Mouse (Mus musculus): ENCODE results near the gene Patj. TPM values are rescaled to one million over a fixed set of nuclear protein-coding genes. Genes with fewer than 3 reads are reported as not detected.

Gene Patj
- total RNA-seq (2014; rRNA removed) (15.3 and 24.6 TPM in 2 replicates), polyA plus RNA-seq (2015; fragmentation: Nextera tagmentation; extraction: Ambion mirVana) (10.3 and 11.6 TPM in 2 replicates)

GRCm38 (mm10) chr4:98395690-98396437, at the start of gene Patj:
Gene Patj (plus strand): TSS chr4:98395785.
- H3K27me3 ChIP-seq (ENCODE audit: insufficient read depth, low read length), result no peaks in the 10 kb centered on the region
- H3K9ac ChIP-seq (replicated peaks; ENCODE audit: low read length), result peak within 1 kb of the TSS; percentile 99
- TF ChIP-seq CTCF (IDR thresholded peaks at IDR 0.05; ENCODE audit: low read depth), result no peak
- peak within 1 kb of the TSS; percentile 92 for H3K4me2 ChIP-seq (ENCODE audit: low read depth, low read length)
- ATAC-seq (peak; percentile 93), DNase-seq (ENCODE audit: low spot score) (peak; percentile 79)
- H3K9me3 ChIP-seq (ENCODE audit: low read length), result no peaks in the 10 kb centered on the region
- peak within 1 kb of the TSS; percentile 84 for H3K27ac ChIP-seq
- H3K36me3 ChIP-seq (ENCODE audit: insufficient read depth, low read length), result no peaks in the 10 kb centered on the region
- WGBS, result 2% methylated on average over 71 of the region's 73 CpGs
- H3K4me1 ChIP-seq (ENCODE audit: insufficient read depth, low read length), result no peaks in the 10 kb centered on the region
- peak within 1 kb of the TSS; percentile 85 for H3K4me3 ChIP-seq (ENCODE audit: low read length)

GRCm38 (mm10) chr4:98348580-98348979, 47.0 kb upstream of the Patj start:
- TF ChIP-seq CTCF (IDR thresholded peaks at IDR 0.05; ENCODE audit: low read depth), result no peak
- no peaks in the 10 kb centered on the region for H3K9me3 ChIP-seq (ENCODE audit: low read length)
- H3K4me3 ChIP-seq (ENCODE audit: low read length), result no peak overlapping the region
- no peaks in the 10 kb centered on the region for H3K36me3 ChIP-seq (ENCODE audit: insufficient read depth, low read length)
- H3K27ac ChIP-seq, result no peak overlapping the region
- no peaks in the 10 kb centered on the region for H3K27me3 ChIP-seq (ENCODE audit: insufficient read depth, low read length)
- no peak overlapping the region for H3K9ac ChIP-seq (replicated peaks; ENCODE audit: low read length)
- H3K4me2 ChIP-seq (ENCODE audit: low read depth, low read length), result no peak overlapping the region
- 85% methylated on average over 5 of the region's 5 CpGs for WGBS
- H3K4me1 ChIP-seq (ENCODE audit: insufficient read depth, low read length), result no peaks in the 10 kb centered on the region
- no peak for DNase-seq (ENCODE audit: low spot score)
- ATAC-seq, result no peak

GRCm38 (mm10) chr4:98358034-98358809, 37.4 kb upstream of the Patj start:
- Histone ChIP-seq H3K27ac (no peak overlapping the region), H3K4me2 (ENCODE audit: low read depth, low read length) (no peak overlapping the region), H3K27me3 (ENCODE audit: insufficient read depth, low read length) (no peaks in the 10 kb centered on the region), H3K4me3 (ENCODE audit: low read length) (no peak overlapping the region), H3K36me3 (ENCODE audit: insufficient read depth, low read length) (peaks cover 12% of the 10 kb centered on the region), H3K4me1 (ENCODE audit: insufficient read depth, low read length) (no peaks in the 10 kb centered on the region), H3K9me3 (ENCODE audit: low read length) (no peaks in the 10 kb centered on the region), H3K9ac (replicated peaks; ENCODE audit: low read length) (no peak overlapping the region)
- no peak for TF ChIP-seq CTCF (IDR thresholded peaks at IDR 0.05; ENCODE audit: low read depth)
- 97% methylated on average over 9 of the region's 9 CpGs for WGBS
- DNase-seq (ENCODE audit: low spot score) (no peak), ATAC-seq (no peak)

GRCm38 (mm10) chr4:98375401-98375800, 20.2 kb upstream of the Patj start:
- Histone ChIP-seq H3K4me1 (ENCODE audit: insufficient read depth, low read length) (no peaks in the 10 kb centered on the region), H3K36me3 (ENCODE audit: insufficient read depth, low read length) (no peaks in the 10 kb centered on the region), H3K4me3 (ENCODE audit: low read length) (no peak overlapping the region), H3K27me3 (ENCODE audit: insufficient read depth, low read length) (no peaks in the 10 kb centered on the region), H3K9ac (replicated peaks; ENCODE audit: low read length) (no peak overlapping the region), H3K9me3 (ENCODE audit: low read length) (no peaks in the 10 kb centered on the region), H3K27ac (no peak overlapping the region), H3K4me2 (ENCODE audit: low read depth, low read length) (no peak overlapping the region)
- TF ChIP-seq CTCF (IDR thresholded peaks at IDR 0.05; ENCODE audit: low read depth), result peak; percentile 24
- no peak for ATAC-seq
- WGBS, result 61% methylated on average over 4 of the region's 4 CpGs
- no peak for DNase-seq (ENCODE audit: low spot score)

GRCm38 (mm10) chr4:98376943-98377342, 18.6 kb upstream of the Patj start:
- WGBS, result 97% methylated on average over 2 of the region's 2 CpGs
- Histone ChIP-seq H3K27me3 (ENCODE audit: insufficient read depth, low read length) (no peaks in the 10 kb centered on the region), H3K4me2 (ENCODE audit: low read depth, low read length) (no peak overlapping the region), H3K36me3 (ENCODE audit: insufficient read depth, low read length) (no peaks in the 10 kb centered on the region), H3K9me3 (ENCODE audit: low read length) (no peaks in the 10 kb centered on the region), H3K4me1 (ENCODE audit: insufficient read depth, low read length) (peaks cover 5% of the 10 kb centered on the region; the same call in 1 of the 2 replicates), H3K9ac (replicated peaks; ENCODE audit: low read length) (no peak overlapping the region), H3K27ac (no peak overlapping the region), H3K4me3 (ENCODE audit: low read length) (no peak overlapping the region)
- DNase-seq (ENCODE audit: low spot score), result no peak
- ATAC-seq, result no peak
- TF ChIP-seq CTCF (IDR thresholded peaks at IDR 0.05; ENCODE audit: low read depth), result no peak

GRCm38 (mm10) chr4:98382716-98383424, 12.7 kb upstream of the Patj start, which contains the start of gene Tm2d1:
Gene Tm2d1 (minus strand): TSS chr4:98383306.
- peak within 1 kb of the TSS; percentile 79; the same call in 1 of the 2 replicates for H3K27ac ChIP-seq

More at GRCm38 (mm10) chr4:98382716-98383424, 12.7 kb upstream of the Patj start, which contains the start of gene Tm2d1:
- no peak for TF ChIP-seq CTCF (IDR thresholded peaks at IDR 0.05; ENCODE audit: low read depth)
- H3K4me3 ChIP-seq (ENCODE audit: low read length), result peak within 1 kb of the TSS; percentile 69
- WGBS, result under 1% methylated on average over 35 of the region's 46 CpGs
- peak; percentile 96 for ATAC-seq
- H3K9ac ChIP-seq (replicated peaks; ENCODE audit: low read length), result peak within 1 kb of the TSS; percentile 84
- no peaks in the 10 kb centered on the region for H3K27me3 ChIP-seq (ENCODE audit: insufficient read depth, low read length)
- H3K9me3 ChIP-seq (ENCODE audit: low read length), result no peaks in the 10 kb centered on the region
- peak within 1 kb of the TSS; percentile 60 for H3K4me2 ChIP-seq (ENCODE audit: low read depth, low read length)
- peaks cover 9% of the 10 kb centered on the region; the same call in 1 of the 2 replicates for H3K4me1 ChIP-seq (ENCODE audit: insufficient read depth, low read length)
- peak; percentile 91 for DNase-seq (ENCODE audit: low spot score)
- no peaks in the 10 kb centered on the region for H3K36me3 ChIP-seq (ENCODE audit: insufficient read depth, low read length)

All from hindbrain, postnatal 0 days (tissue).